In genomic region chr13:100526649-100527038, GRCm38 (mm10) we compare ENCODE assay signal across 17 mouse cellular contexts. TPM values are rescaled to one million over a fixed set of nuclear protein-coding genes. Genes with fewer than 3 reads are reported as not detected.
DNase-seq lines count a peak whose midpoint lies in the region; ATAC-seq and TF ChIP-seq lines count a peak whose summit lies in the region.
"Had no signal": no experiment of that assay in that cellular context is flagged by ENCODE, and none has a peak within 500 bp of the region (broad histone marks: within the 10 kb centered on the region; RNA-seq: fewer than 3 reads in every experiment).

No protein-coding gene starts in this region.

- H3K4me3 ChIP-seq in cerebellum, adult 2 months (replicated peaks; ENCODE audit: insufficient read depth, low read depth, low read length) = no peak overlapping the region
- H3K4me3 ChIP-seq in kidney, embryonic 14.5 days (ENCODE audit: low read length) = no peak overlapping the region
- no peak overlapping the region for H3K4me3 ChIP-seq in stomach, embryonic 14.5 days (ENCODE audit: low read depth, low read length)
- H3K4me3 ChIP-seq in stomach, postnatal 0 days (ENCODE audit: low read depth, low read length) = no peak overlapping the region
- H3K4me3 ChIP-seq: embryonic facial prominence, embryonic 15.5 days; forebrain, embryonic 10.5 days; gastrocnemius, adult 2 months; hindbrain, embryonic 13.5 days had no signal

- peak; percentile 52; the same call in 1 of the 2 replicates for ATAC-seq in kidney, embryonic 14.5 days (ENCODE audit: low FRiP score, low TSS enrichment)
- ATAC-seq in stomach, embryonic 14.5 days (ENCODE audit: insufficient number of reproducible peaks, insufficient read depth, low FRiP score, low read depth) = no peak
- no peak for ATAC-seq in stomach, postnatal 0 days (ENCODE audit: low FRiP score, low TSS enrichment)

- no peak overlapping the region for H3K9ac ChIP-seq in kidney, embryonic 14.5 days (ENCODE audit: low read depth, low read length)
- H3K9ac ChIP-seq in stomach, embryonic 14.5 days (replicated peaks; ENCODE audit: low read depth, low read length) = no peak overlapping the region
- H3K9ac ChIP-seq in stomach, postnatal 0 days (ENCODE audit: low read length) = no peak overlapping the region
- H3K9ac ChIP-seq: embryonic facial prominence, embryonic 15.5 days; hindbrain, embryonic 13.5 days had no signal

- no peaks in the 10 kb centered on the region; the same call in 1 of the 2 replicates for H3K36me3 ChIP-seq in kidney, embryonic 14.5 days (ENCODE audit: control insufficient read depth, insufficient read depth, low read length)
- no peaks in the 10 kb centered on the region for H3K36me3 ChIP-seq in stomach, embryonic 14.5 days (ENCODE audit: control insufficient read depth, insufficient read depth, low read length)
- H3K36me3 ChIP-seq in stomach, postnatal 0 days (ENCODE audit: control insufficient read depth, insufficient read depth, low read length) = no peaks in the 10 kb centered on the region
- H3K36me3 ChIP-seq: embryonic facial prominence, embryonic 15.5 days; forebrain, embryonic 10.5 days; hindbrain, embryonic 13.5 days had no signal

- no peak overlapping the region for H3K4me2 ChIP-seq in kidney, embryonic 14.5 days (replicated peaks; ENCODE audit: low read depth, low read length)
- no peak overlapping the region for H3K4me2 ChIP-seq in stomach, embryonic 14.5 days (replicated peaks; ENCODE audit: low read depth, low read length)
- no peak overlapping the region for H3K4me2 ChIP-seq in stomach, postnatal 0 days (replicated peaks; ENCODE audit: low read depth)
- H3K4me2 ChIP-seq: embryonic facial prominence, embryonic 15.5 days; hindbrain, embryonic 13.5 days had no signal

- peaks cover 7% of the 10 kb centered on the region for H3K4me1 ChIP-seq in cerebellum, adult 2 months (ENCODE audit: control insufficient read depth, insufficient read depth, low read length)
- no peaks in the 10 kb centered on the region for H3K4me1 ChIP-seq in kidney, embryonic 14.5 days (ENCODE audit: control insufficient read depth, insufficient read depth, low read length)
- H3K4me1 ChIP-seq in stomach, embryonic 14.5 days (ENCODE audit: control insufficient read depth, insufficient read depth, low read length) = no peaks in the 10 kb centered on the region
- no peaks in the 10 kb centered on the region for H3K4me1 ChIP-seq in stomach, postnatal 0 days (replicated peaks; ENCODE audit: control insufficient read depth, insufficient read depth)
- H3K4me1 ChIP-seq: embryonic facial prominence, embryonic 15.5 days; forebrain, embryonic 10.5 days; hindbrain, embryonic 13.5 days had no signal

- 69% methylated on average over 6 of the region's 6 CpGs for WGBS in cerebellum, adult 2 months
- WGBS in kidney, embryonic 14.5 days = 41% methylated on average over 6 of the region's 6 CpGs
- 60% methylated on average over 6 of the region's 6 CpGs for WGBS in stomach, embryonic 14.5 days
- 59% methylated on average over 6 of the region's 6 CpGs for WGBS in stomach, postnatal 0 days

- no peaks in the 10 kb centered on the region for H3K9me3 ChIP-seq in kidney, embryonic 14.5 days (ENCODE audit: control insufficient read depth, low read length)
- no peaks in the 10 kb centered on the region for H3K9me3 ChIP-seq in stomach, embryonic 14.5 days (ENCODE audit: control insufficient read depth, low read depth, low read length)
- H3K9me3 ChIP-seq in stomach, postnatal 0 days (ENCODE audit: control insufficient read depth, low read length) = no peaks in the 10 kb centered on the region
- H3K9me3 ChIP-seq: embryonic facial prominence, embryonic 15.5 days; forebrain, embryonic 10.5 days; hindbrain, embryonic 13.5 days had no signal

- H3K27ac ChIP-seq in cerebellum, adult 2 months (ENCODE audit: insufficient read depth, low read length) = peak overlapping the region; percentile 64
- H3K27ac ChIP-seq in kidney, embryonic 14.5 days (ENCODE audit: low read depth, low read length) = no peak overlapping the region; the same call in 1 of the 2 replicates
- peak overlapping the region; percentile 1; the same call in 1 of the 2 replicates for H3K27ac ChIP-seq in stomach, embryonic 14.5 days (ENCODE audit: low read length)
- H3K27ac ChIP-seq in stomach, postnatal 0 days (replicated peaks) = no peak overlapping the region
- H3K27ac ChIP-seq: embryonic facial prominence, embryonic 15.5 days; forebrain, embryonic 10.5 days; gastrocnemius, adult 2 months; hindbrain, embryonic 13.5 days had no signal

- no peak for TF ChIP-seq POLR2A in cerebellum, adult 2 months (IDR thresholded peaks at IDR 0.05; ENCODE audit: borderline replicate concordance, insufficient read depth, low read length)

- TF ChIP-seq CTCF in cerebellum, adult 2 months (IDR thresholded peaks at IDR 0.05; ENCODE audit: borderline replicate concordance, insufficient read depth, low read depth, low read length) = no peak
- TF ChIP-seq CTCF in stomach, postnatal 0 days (IDR thresholded peaks at IDR 0.05; ENCODE audit: low read depth) = no peak

- no peaks in the 10 kb centered on the region for H3K27me3 ChIP-seq in cerebellum, adult 2 months (ENCODE audit: control insufficient read depth, insufficient read depth, low read length)
- H3K27me3 ChIP-seq in kidney, embryonic 14.5 days (ENCODE audit: control insufficient read depth, insufficient read depth, low read length) = no peaks in the 10 kb centered on the region
- no peaks in the 10 kb centered on the region for H3K27me3 ChIP-seq in stomach, embryonic 14.5 days (ENCODE audit: control insufficient read depth, insufficient read depth, low read length)
- H3K27me3 ChIP-seq in stomach, postnatal 0 days (ENCODE audit: control insufficient read depth, insufficient read depth, low read length) = no peaks in the 10 kb centered on the region
- H3K27me3 ChIP-seq: embryonic facial prominence, embryonic 15.5 days; hindbrain, embryonic 13.5 days had no signal

- TF ChIP-seq EP300 in stomach, postnatal 0 days (optimal IDR thresholded peaks at IDR 0.05) = no peak

- DNase-seq in cerebellum, adult 2 months = no peak
- no peak for DNase-seq in cerebellum, postnatal 36 days
- DNase-seq in kidney, postnatal 14 days = no peak
- no peak for DNase-seq in stomach, postnatal 0 days (ENCODE audit: low spot score)
- DNase-seq in Muller cell, postnatal 12 days (ENCODE audit: inconsistent ontology term) = no peak
- no peak for DNase-seq in cerebellum, adult 11 months
- DNase-seq: embryo, embryonic 11 days; gastrocnemius, adult 2 months; heart, adult 18-20 months; kidney, postnatal 25 days; lung, postnatal 14 days; thymus, postnatal 36 days had no signal

RNA-seq across cellular contexts. Expression of gene Ocln, which starts 25.9 kb away (rescaled TPM):
- 14.8 and 16.0 TPM in 2 replicates for polyA plus RNA-seq in cerebellum, adult 2 months (2012; rRNA removed)
- polyA plus RNA-seq in kidney, embryonic 14.5 days (2014; fragmentation: Nextera tagmentation; extraction: Ambion mirVana) = 15.8 and 32.7 TPM in 2 replicates
- 54.5 and 57.9 TPM in 2 replicates for polyA plus RNA-seq in stomach, embryonic 14.5 days (2014; fragmentation: Nextera tagmentation; extraction: Ambion mirVana)
- polyA plus RNA-seq in stomach, postnatal 0 days (2015; fragmentation: Nextera tagmentation; extraction: Ambion mirVana) = 65.7 and 66.0 TPM in 2 replicates

RNA-seq across cellular contexts. Expression of gene Gtf2h2, which starts 34.3 kb away (rescaled TPM):
- 67.1 and 73.0 TPM in 2 replicates for polyA plus RNA-seq in cerebellum, adult 2 months (2012; rRNA removed)
- 86.3 and 94.4 TPM in 2 replicates for polyA plus RNA-seq in kidney, embryonic 14.5 days (2014; fragmentation: Nextera tagmentation; extraction: Ambion mirVana)
- polyA plus RNA-seq in stomach, embryonic 14.5 days (2014; fragmentation: Nextera tagmentation; extraction: Ambion mirVana) = 72.8 and 75.7 TPM in 2 replicates
- 25.3 and 25.7 TPM in 2 replicates for polyA plus RNA-seq in stomach, postnatal 0 days (2015; fragmentation: Nextera tagmentation; extraction: Ambion mirVana)

Comparison
In these comparisons a context has a peak if more than half of its experiments do, and no peak if none do; other contexts are left out.
1. H3K27ac ChIP-seq: peak in cerebellum, adult 2 months (single experiment) and stomach, embryonic 14.5 days (single experiment); none in kidney, embryonic 14.5 days (single experiment) and stomach, postnatal 0 days (single experiment).